In genomic region chr5:65731173-65732007, GRCm38 (mm10) we compare ENCODE assay signal across 8 mouse cellular contexts. TPM values are rescaled to one million over a fixed set of nuclear protein-coding genes. Genes with fewer than 3 reads are reported as not detected.
DNase-seq lines count a peak whose midpoint lies in the region; ATAC-seq lines count a peak whose summit lies in the region.

No protein-coding gene starts in this region.

- H3K4me2 ChIP-seq in liver, embryonic 15.5 days, result peak overlapping the region; percentile 46

- H3K9ac ChIP-seq in liver, embryonic 15.5 days, result peak overlapping the region; percentile 22; the same call in 1 of the 2 replicates

- H3K4me3 ChIP-seq in liver, embryonic 15.5 days (replicated peaks), result no peak overlapping the region

- peak; percentile 21 for DNase-seq in R1 (ENCODE audit: low read depth, low spot score)
- peak; percentile 62 to 68 for DNase-seq in heart, postnatal 14 days
- peak; percentile 61 for DNase-seq in yolk sac, embryonic 10.5 days (ENCODE audit: low spot score)
- DNase-seq in cerebellum, adult 18-20 months, result no peak
- no peak for DNase-seq in left cerebral cortex, postnatal 36 days (ENCODE audit: low spot score in 2 of 2)
- DNase-seq in left cerebral cortex, adult 8-10 months (ENCODE audit: low spot score in 2 of 2), result no peak

- no peaks in the 10 kb centered on the region for H3K27me3 ChIP-seq in liver, embryonic 15.5 days

- peak overlapping the region; percentile 85 for H3K27ac ChIP-seq in liver, embryonic 15.5 days (replicated peaks)

- H3K4me1 ChIP-seq in liver, embryonic 15.5 days (replicated peaks), result peaks cover 44% of the 10 kb centered on the region

- intact Hi-C loops in heart, postnatal 14 days (cut with DNase I), result loop anchor here (2.0 kb wide), 1 partner anchor 31 kb away; the partner anchor contains the start of gene N4bp2
- intact Hi-C loops in left cerebral cortex, postnatal 36 days (cut with DNase I), result no loop called here

- H3K9me3 ChIP-seq in liver, embryonic 15.5 days (replicated peaks), result no peaks in the 10 kb centered on the region

- WGBS in liver, embryonic 15.5 days (ENCODE audit: insufficient replicate concordance), result 18% methylated on average over 9 of the region's 9 CpGs

- no peaks in the 10 kb centered on the region for H3K36me3 ChIP-seq in liver, embryonic 15.5 days (replicated peaks)

- peak; percentile 95 for ATAC-seq in common myeloid progenitor, adult 5-6 weeks (replicated peaks; ENCODE audit: low read depth, poor library complexity, severe bottlenecking)
- peak; percentile 99 for ATAC-seq in liver, embryonic 15.5 days (ENCODE audit: insufficient read depth)

RNA-seq across cellular contexts. Expression of gene N4bp2, which starts 31.9 kb away (rescaled TPM):
- total RNA-seq in common myeloid progenitor, adult 5-6 weeks (2017), result 49.1 and 67.5 TPM in 2 replicates
- total RNA-seq in heart, postnatal 14 days (2021), result 10 to 100 TPM; 22.7 to 27.1 TPM
- 7.8 and 8.5 TPM in 2 replicates for polyA plus RNA-seq in liver, embryonic 15.5 days (2015; fragmentation: Nextera tagmentation; extraction: Ambion mirVana)
- 10 to 100 TPM in 1 of 2 experiments, 1 to 10 TPM in 1; 4.4 to 12.0 TPM for total RNA-seq in left cerebral cortex, postnatal 36 days (2021)
- total RNA-seq in left cerebral cortex, adult 8-10 months (2022), result 1 to 10 TPM; 4.6 to 7.5 (median 7.2) TPM

RNA-seq across cellular contexts. Expression of gene Pds5a, which starts 33.3 kb away (rescaled TPM):
- 242 and 296 TPM in 2 replicates for total RNA-seq in common myeloid progenitor, adult 5-6 weeks (2017)
- 10 to 100 TPM; 59.8 to 67.0 TPM for total RNA-seq in heart, postnatal 14 days (2021)
- polyA plus RNA-seq in liver, embryonic 15.5 days (2015; fragmentation: Nextera tagmentation; extraction: Ambion mirVana), result 20.3 and 21.7 TPM in 2 replicates
- total RNA-seq in left cerebral cortex, postnatal 36 days (2021), result 10 to 100 TPM; 64.7 to 83.6 TPM
- 10 to 100 TPM; 73.0 to 80.2 (median 75.8) TPM for total RNA-seq in left cerebral cortex, adult 8-10 months (2022)

Comparison
In these comparisons a context has a peak if more than half of its experiments do, and no peak if none do; other contexts are left out.
1. DNase-seq: peak in R1 (single experiment), heart, postnatal 14 days (2 of 2) and yolk sac, embryonic 10.5 days (single experiment); none in cerebellum, adult 18-20 months (0 of 2), left cerebral cortex, postnatal 36 days (0 of 2) and left cerebral cortex, adult 8-10 months (0 of 2).